Mouse (Mus musculus) mouse trophoblast stem cell (cell line): ENCODE data around the gene Gm11214.

Experiments
- in situ Hi-C, 2 experiments: fragments of 300-500 bp; cut with MseI, MboI; formaldehyde crosslinking; loops; 2 replicates in 1 of 2; 3 replicates in 1 of 2; pipeline ENCODE4 v1.15.1; 2025

Gene Gm11214

DNA sequence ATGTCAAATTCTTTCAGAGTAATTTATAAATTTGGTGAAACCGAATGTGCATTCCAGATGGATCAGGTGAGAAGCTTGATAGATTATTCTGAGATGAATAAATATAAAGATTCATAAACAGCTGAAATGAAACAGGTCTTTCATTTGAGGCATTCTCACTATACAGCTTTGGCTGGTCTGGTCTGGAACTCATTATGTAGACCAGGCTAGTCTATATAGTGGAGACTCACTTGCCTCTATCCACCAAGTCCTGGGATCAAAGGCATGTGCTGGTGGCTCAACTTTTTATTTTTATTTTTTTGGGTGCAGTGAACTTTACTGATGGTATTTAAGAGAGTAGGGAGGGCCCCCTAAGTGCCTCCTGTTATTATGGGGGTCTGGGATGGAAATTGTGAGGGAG lies 1.3 kb downstream of the Gm11214 start:
- in situ Hi-C loops = no loop called here

DNA sequence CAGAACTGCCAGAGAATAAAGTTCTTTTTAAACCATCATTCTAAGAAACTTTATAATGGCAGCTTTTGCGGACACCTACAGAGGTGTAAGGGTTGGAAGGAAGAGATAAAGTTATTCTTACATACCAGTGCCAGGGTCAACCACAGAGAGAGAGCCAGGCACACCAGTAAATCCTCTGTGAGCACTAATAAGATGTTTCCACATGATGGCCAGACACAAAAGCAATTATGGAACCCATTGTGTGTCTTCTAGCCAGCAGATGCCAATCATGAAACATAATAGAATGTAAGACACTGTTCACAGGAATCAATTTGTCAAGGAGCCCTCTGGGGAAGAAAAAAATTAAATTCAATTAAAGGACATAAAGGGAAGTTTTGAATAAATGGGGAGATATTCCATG lies 1.8 kb downstream of the Gm11214 start:
- in situ Hi-C loops = no loop called here

DNA sequence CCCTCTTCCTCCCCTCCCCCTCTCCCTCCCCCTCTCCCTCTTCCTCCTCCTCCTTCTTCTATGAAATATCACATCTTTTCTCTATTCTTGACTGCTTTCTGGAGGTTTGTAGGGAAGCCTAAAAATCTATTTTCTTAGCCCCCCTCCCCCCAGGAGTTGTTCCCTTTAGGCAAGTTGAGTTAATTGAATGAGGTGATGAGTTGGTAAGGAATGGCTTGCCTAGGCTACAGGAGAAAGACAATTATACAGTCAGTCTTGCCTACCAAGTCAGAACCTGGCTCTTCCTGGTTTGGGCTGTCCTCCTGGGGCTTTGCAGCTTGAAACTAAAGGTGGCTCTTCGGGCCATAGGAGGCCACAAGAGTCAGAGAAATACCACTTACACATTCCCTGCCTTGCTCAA lies 3.4 kb downstream of the Gm11214 start:
- in situ Hi-C loops = no loop called here

DNA sequence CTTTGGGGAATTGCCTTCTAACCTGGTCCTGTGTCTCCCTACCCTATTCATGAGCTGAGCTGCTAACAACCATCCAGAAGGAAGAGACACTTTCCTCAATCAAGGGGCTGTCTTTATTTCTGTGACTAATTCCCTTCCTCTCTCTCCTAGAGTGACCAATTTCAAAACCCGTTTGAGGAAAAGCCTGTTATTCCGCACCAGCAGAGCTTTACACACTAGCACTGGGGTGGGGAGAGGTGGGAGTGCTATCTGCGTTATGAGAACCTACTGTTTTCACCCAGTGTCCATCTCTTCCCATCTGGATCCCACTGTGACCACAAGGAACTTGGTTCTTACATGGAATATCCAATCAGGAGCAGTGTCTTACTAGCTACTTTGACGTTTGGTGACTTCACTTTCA lies 4.1 kb downstream of the Gm11214 start:
- in situ Hi-C loops = no loop called here

DNA sequence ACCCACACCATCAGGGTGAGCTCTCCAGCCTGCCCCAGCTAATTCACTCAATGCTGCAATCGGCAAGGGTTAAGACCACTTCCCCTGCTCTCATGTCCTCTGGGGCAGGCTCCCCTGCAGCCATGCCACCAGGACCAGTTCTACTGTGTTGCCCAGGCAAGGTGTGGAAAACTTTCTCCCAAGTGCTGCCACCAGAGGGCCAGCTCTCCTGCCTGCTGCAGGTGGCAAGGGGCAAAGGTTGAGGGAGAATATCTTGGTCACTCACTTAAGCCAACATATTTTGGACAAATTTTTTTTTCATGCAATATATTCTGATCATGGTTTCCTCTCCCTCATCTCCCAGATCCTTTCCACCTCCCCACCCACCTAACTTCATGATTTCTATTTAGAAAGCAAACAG lies 8.8 kb downstream of the Gm11214 start:
- in situ Hi-C loops = no loop called here

DNA sequence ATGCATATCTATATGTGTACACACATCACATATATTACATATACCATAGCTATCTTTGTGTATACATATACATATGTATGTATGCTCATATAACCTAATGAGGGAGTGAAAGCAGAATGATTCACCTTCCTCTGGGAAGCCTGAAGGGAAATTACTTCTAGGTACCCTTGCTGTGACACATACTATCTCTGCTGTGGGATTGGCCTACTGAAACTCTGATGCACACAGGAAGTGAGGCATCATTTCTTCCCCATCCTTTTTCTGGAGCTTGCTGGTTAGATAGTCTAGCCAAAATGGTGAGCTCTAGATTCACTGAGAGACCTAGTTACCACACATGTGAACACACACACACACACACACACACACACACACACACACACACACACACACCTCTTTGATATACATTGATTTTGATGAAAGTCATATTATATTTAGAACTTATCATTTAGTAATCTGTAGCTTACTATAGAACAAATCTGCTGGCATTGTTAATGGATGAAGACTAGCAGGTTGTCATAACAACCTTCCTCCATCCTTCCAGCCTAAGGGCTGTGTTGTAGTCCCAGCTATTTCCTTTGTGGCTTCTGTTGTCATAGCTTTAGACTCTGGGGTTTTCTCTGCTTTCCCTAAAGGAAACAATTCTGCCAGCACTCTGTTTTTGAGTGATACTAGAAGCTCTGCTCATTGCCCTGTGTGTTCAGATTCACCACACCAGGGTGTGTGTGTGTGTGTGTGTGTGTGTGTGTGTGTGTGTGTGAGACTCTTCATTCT lies 19.0 kb downstream of the Gm11214 start:
- in situ Hi-C loops = no loop called here

DNA sequence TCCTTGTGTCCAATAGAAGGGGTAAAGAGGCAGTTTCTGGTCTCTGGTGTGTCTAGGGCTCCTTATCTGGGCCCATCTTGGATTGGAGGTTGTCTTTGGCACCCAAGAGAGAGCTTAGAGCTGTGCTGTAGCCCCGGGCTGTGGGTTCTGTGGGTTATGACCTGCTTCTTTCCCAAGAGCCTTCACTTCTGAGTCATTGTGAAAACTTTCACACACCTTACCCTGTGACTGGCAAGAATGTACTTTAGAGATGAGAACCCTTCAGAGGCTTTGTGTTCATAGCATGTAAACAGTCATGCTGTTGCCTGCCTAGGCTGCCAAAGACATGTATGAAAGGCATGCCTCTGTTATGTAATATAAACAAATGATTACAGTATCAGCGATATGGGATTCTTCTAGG lies 23.3 kb downstream of the Gm11214 start:
- in situ Hi-C loops = no loop called here

DNA sequence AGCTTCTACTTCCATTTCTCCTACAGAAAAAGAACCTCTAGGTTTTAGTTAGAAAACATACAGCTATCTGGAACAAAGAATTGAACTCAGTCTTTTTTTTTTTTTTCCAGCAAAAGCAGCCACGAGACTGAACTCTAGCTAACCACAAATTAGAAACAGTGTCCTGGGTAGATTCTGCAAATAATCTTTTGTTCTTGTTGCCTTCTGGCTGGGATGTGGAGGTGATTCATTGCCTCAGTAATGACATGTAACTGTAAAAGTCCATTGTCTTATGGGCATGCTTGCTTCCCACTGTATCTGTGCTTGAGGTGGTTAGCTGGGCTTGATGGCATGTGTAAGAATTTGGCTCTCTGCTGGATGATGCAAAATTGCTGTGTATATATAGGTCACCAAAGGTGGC lies 24.6 kb downstream of the Gm11214 start:
- in situ Hi-C loops = no loop called here

DNA sequence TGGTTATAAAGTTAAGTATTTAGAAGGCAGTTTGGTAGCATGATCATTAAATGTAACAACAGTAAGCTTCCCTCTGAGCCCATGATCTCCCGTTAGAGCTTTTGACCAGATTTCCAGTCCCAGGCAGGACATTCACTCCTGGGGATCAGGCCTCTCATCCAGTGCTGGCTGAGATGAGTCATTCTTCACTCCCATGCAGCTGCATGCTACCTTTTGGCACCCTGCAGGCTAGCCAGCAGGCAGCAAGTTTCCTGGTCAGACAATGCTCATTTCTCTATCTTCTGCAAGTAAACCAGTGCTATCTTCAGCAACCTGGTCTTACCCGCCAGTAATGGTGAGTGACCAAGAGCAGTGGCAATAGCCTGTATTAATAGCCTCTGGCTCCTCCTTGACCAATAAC lies 30.0 kb downstream of the Gm11214 start:
- in situ Hi-C loops = no loop called here

DNA sequence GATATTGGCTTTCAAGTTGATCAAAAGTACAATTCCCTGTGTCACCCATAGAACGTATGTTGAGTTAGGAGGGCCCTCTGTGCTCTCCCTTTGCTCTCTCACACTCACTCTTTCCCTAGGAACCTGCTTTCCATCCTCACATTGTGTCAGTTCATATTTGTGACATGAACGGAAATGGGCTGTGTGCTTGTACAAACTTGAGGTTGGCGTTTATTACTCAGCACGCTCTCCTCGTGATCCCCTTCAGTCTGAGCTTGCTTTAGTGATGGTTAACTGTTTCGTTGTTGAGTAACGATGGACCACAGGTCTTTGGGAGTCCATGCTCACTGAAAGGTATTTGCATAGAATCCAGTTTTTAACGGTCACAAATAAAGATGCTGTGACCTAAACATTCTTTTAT lies 36.1 kb downstream of the Gm11214 start:
- in situ Hi-C loops = no loop called here

DNA sequence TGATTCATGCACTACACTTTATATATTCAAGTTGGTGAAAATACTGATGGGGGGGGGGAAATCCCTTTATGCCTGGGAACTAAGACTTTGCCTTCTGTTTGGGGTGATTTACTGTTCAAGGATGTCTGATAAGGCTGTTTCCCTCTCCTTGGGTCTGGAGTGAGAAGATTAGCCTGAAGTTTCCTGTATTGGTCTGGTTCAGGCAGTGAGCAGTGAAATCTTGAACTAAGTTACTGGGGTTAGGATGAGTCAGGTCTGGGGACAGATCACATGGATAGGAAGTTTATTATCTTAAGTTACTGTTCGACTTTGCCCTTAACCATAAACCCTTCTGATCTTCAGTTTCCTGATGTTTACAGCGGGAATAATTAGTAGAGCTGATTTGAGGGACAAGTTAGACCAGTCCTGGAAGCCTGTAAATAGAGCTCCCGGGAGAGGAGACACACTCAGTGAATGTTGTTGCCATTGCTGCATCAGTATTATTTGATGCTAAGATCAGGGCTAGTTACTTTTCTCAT lies 37.6 kb downstream of the Gm11214 start:
- in situ Hi-C loops = no loop called here

DNA sequence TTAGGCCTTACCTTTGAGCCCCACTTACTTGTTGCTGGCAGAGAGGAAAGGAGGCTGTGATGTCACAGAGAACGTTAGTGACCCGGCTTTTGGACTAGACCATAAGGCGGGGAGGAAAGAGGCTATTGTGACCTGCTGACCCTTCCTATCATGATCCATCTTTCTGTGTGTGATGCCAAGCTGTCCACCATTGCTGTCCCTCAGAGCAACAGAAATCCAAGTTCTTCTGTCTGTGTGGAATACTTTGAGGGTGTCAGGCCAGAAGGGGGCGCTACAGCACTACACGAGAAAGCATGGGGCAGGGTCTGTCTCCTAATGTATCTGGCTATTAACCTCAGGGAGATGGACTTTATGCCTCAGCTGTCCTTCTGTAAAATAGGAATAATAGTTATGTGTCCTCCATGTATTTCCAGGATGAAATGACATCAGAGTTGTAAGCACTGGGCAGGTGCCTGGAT lies 40.8 kb downstream of the Gm11214 start, which contains the start of gene Tex48:
Gene Tex48, minus strand, starts transcription at position 51 of the 458 bp plus-strand sequence.
- in situ Hi-C loops = no loop called here

DNA sequence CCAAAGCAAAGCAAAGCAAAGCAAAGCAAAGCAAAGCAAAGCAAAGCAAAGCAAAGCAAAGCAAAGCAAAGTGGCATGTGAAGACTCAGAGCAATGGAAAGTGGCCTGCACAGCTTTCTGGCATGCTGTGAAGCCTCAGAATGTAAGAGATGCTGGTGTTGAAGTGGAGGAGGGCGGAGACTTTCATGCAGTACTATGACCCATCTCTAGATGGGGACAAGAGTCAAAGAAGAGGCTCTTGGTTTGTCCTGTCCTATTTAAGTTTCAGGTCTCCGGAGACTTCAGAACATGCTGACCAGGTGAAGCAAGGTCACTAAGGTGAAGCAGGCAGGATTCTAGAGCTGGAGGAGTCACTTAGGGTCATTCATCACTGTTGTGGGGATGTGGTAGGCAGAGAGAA lies 41.3 kb downstream of the Gm11214 start:
- in situ Hi-C loops = no loop called here
